Mouse (Mus musculus): ENCODE data around the gene Tdrd7. TPM values are rescaled to one million over a fixed set of nuclear protein-coding genes. Genes with fewer than 3 reads are reported as not detected.

Gene Tdrd7
- total RNA-seq, 1 experiment = 6.0 TPM

- Histone ChIP-seq H3K27ac (ENCODE audit: insufficient read depth, low read depth, low read length, poor library complexity, severe bottlenecking) (no peak within 1 kb of the TSS), H3K9me3 (ENCODE audit: control insufficient read depth, insufficient read depth, low read depth, low read length) (no peaks in the 10 kb centered on the region)
- in situ Hi-C loops (cut with MboI; ENCODE audit: low sequenced_read_pairs in 2 of 2, unreplicated experiment in 2 of 2) = no loop called here
Observed at GRCm38 (mm10) chr4:46038892-46039751, 74.0 kb downstream of the Tdrd7 start, which contains the start of gene Tmod1. Gene Tmod1 (plus strand): TSS chr4:46038935.

GRCm38 (mm10) chr4:46039899-46040298 is 74.8 kb downstream of the Tdrd7 start:
- no peak for TF ChIP-seq MAFK (IDR thresholded peaks at IDR 0.05; ENCODE audit: insufficient read depth, low read depth, low read length)
- TF ChIP-seq CHD2 (IDR thresholded peaks at IDR 0.05; ENCODE audit: low read depth, low read length) = no peak
- no peak for TF ChIP-seq ZC3H11A (IDR thresholded peaks at IDR 0.05; ENCODE audit: borderline replicate concordance, low read depth, low read length)
- no peak for TF ChIP-seq HCFC1 (IDR thresholded peaks at IDR 0.05; ENCODE audit: borderline replicate concordance, insufficient read depth, low read length)
- no peak for TF ChIP-seq ZNF384 (IDR thresholded peaks at IDR 0.05; ENCODE audit: low read depth, low read length)
- in situ Hi-C loops (cut with MboI; ENCODE audit: low sequenced_read_pairs in 2 of 2, unreplicated experiment in 2 of 2) = no loop called here
- no peaks in the 10 kb centered on the region for H3K36me3 ChIP-seq (ENCODE audit: control insufficient read depth, insufficient read depth, low read length, poor library complexity, severe bottlenecking)
- no peak overlapping the region for H3K9ac ChIP-seq (ENCODE audit: insufficient read depth, low read depth, low read length, poor library complexity, severe bottlenecking)
- H3K9me3 ChIP-seq (ENCODE audit: control insufficient read depth, insufficient read depth, low read depth, low read length) = no peaks in the 10 kb centered on the region
- no peak overlapping the region for H3K27ac ChIP-seq (ENCODE audit: insufficient read depth, low read depth, low read length, poor library complexity, severe bottlenecking)
- H3K4me3 ChIP-seq (ENCODE audit: insufficient read depth in 1 of 2, low read depth in 1 of 2, low read length in 2 of 2, poor library complexity in 1 of 2, severe bottlenecking in 1 of 2) = peak overlapping the region; percentile 69 to 71; a peak in 1 of 4 replicates
- DNase-seq (ENCODE audit: low read depth, low spot score) = no peak
- H3K4me1 ChIP-seq (ENCODE audit: control insufficient read depth in 2 of 2, insufficient read depth in 2 of 2, low read length in 2 of 2, poor library complexity in 1 of 2) = no peaks in the 10 kb centered on the region

More at GRCm38 (mm10) chr4:46038892-46039751, 74.0 kb downstream of the Tdrd7 start, which contains the start of gene Tmod1:
- no peaks in the 10 kb centered on the region for H3K36me3 ChIP-seq (ENCODE audit: control insufficient read depth, insufficient read depth, low read length, poor library complexity, severe bottlenecking)
- peak within 1 kb of the TSS; percentile 69 to 71 for H3K4me3 ChIP-seq (ENCODE audit: insufficient read depth in 1 of 2, low read depth in 1 of 2, low read length in 2 of 2, poor library complexity in 1 of 2, severe bottlenecking in 1 of 2)
- TF ChIP-seq HCFC1 (IDR thresholded peaks at IDR 0.05; ENCODE audit: borderline replicate concordance, insufficient read depth, low read length) (no peak), MAFK (IDR thresholded peaks at IDR 0.05; ENCODE audit: insufficient read depth, low read depth, low read length) (no peak), ZNF384 (IDR thresholded peaks at IDR 0.05; ENCODE audit: low read depth, low read length) (no peak)
- no peaks in the 10 kb centered on the region for H3K4me1 ChIP-seq (ENCODE audit: control insufficient read depth in 2 of 2, insufficient read depth in 2 of 2, low read length in 2 of 2, poor library complexity in 1 of 2)
- DNase-seq (ENCODE audit: low read depth, low spot score) = no peak
- peak within 1 kb of the TSS; percentile 49; the same call in 1 of the 2 replicates for H3K9ac ChIP-seq (ENCODE audit: insufficient read depth, low read depth, low read length, poor library complexity, severe bottlenecking)

- TF ChIP-seq CHD2 (IDR thresholded peaks at IDR 0.05; ENCODE audit: low read depth, low read length) (no peak), HCFC1 (IDR thresholded peaks at IDR 0.05; ENCODE audit: borderline replicate concordance, insufficient read depth, low read length) (no peak), ZNF384 (IDR thresholded peaks at IDR 0.05; ENCODE audit: low read depth, low read length) (no peak), ZC3H11A (IDR thresholded peaks at IDR 0.05; ENCODE audit: borderline replicate concordance, low read depth, low read length) (no peak)
- Histone ChIP-seq H3K9ac (ENCODE audit: insufficient read depth, low read depth, low read length, poor library complexity, severe bottlenecking) (no peak overlapping the region), H3K9me3 (ENCODE audit: control insufficient read depth, insufficient read depth, low read depth, low read length) (no peaks in the 10 kb centered on the region), H3K4me3 (ENCODE audit: insufficient read depth in 1 of 2, low read depth in 1 of 2, low read length in 2 of 2, poor library complexity in 1 of 2, severe bottlenecking in 1 of 2) (no peak overlapping the region), H3K4me1 (ENCODE audit: control insufficient read depth in 2 of 2, insufficient read depth in 2 of 2, low read length in 2 of 2, poor library complexity in 1 of 2) (no peaks in the 10 kb centered on the region), H3K36me3 (ENCODE audit: control insufficient read depth, insufficient read depth, low read length, poor library complexity, severe bottlenecking) (no peaks in the 10 kb centered on the region), H3K27ac (ENCODE audit: insufficient read depth, low read depth, low read length, poor library complexity, severe bottlenecking) (no peak overlapping the region)
- DNase-seq (ENCODE audit: low read depth, low spot score) = no peak
- in situ Hi-C loops (cut with MboI; ENCODE audit: low sequenced_read_pairs in 2 of 2, unreplicated experiment in 2 of 2) = no loop called here
Observed at GRCm38 (mm10) chr4:46040594-46041192, 75.6 kb downstream of the Tdrd7 start.

- DNase-seq (ENCODE audit: low read depth, low spot score) = no peak
- TF ChIP-seq ZC3H11A (IDR thresholded peaks at IDR 0.05; ENCODE audit: borderline replicate concordance, low read depth, low read length) = no peak
- no peak for TF ChIP-seq CHD2 (IDR thresholded peaks at IDR 0.05; ENCODE audit: low read depth, low read length)
- no peak for TF ChIP-seq HCFC1 (IDR thresholded peaks at IDR 0.05; ENCODE audit: borderline replicate concordance, insufficient read depth, low read length)
- Histone ChIP-seq H3K9ac (ENCODE audit: insufficient read depth, low read depth, low read length, poor library complexity, severe bottlenecking) (no peak overlapping the region), H3K4me1 (ENCODE audit: control insufficient read depth in 2 of 2, insufficient read depth in 2 of 2, low read length in 2 of 2, poor library complexity in 1 of 2) (no peaks in the 10 kb centered on the region), H3K9me3 (ENCODE audit: control insufficient read depth, insufficient read depth, low read depth, low read length) (no peaks in the 10 kb centered on the region), H3K4me3 (ENCODE audit: insufficient read depth in 1 of 2, low read depth in 1 of 2, low read length in 2 of 2, poor library complexity in 1 of 2, severe bottlenecking in 1 of 2) (no peak overlapping the region), H3K36me3 (ENCODE audit: control insufficient read depth, insufficient read depth, low read length, poor library complexity, severe bottlenecking) (no peaks in the 10 kb centered on the region), H3K27ac (ENCODE audit: insufficient read depth, low read depth, low read length, poor library complexity, severe bottlenecking) (no peak overlapping the region)
- in situ Hi-C loops (cut with MboI; ENCODE audit: low sequenced_read_pairs in 2 of 2, unreplicated experiment in 2 of 2) = no loop called here
Observed at GRCm38 (mm10) chr4:46041761-46042504, 76.8 kb downstream of the Tdrd7 start.
